Mouse (Mus musculus) kidney, adult 8-10 months (tissue): ENCODE results near the gene Rad51b.

Source experiments
- DNase-seq, 2 experiments: peaks; one replicate each; pipeline ENCODE4 v3.0.0; 2022

The Rad51b gene

GRCm38 (mm10) chr12:79623308-79623707, 326.2 kb downstream of the Rad51b start:
- DNase-seq: no peak

- DNase-seq: peak; percentile 26 to 44
These were observed 328.8 kb downstream of the Rad51b start for GRCm38 (mm10) chr12:79625699-79626554.

GRCm38 (mm10) chr12:79626555-79627080, 329.5 kb downstream of the Rad51b start:
- no peak for DNase-seq

- DNase-seq: no peak
These were observed 330.5 kb downstream of the Rad51b start for GRCm38 (mm10) chr12:79627351-79628120.

GRCm38 (mm10) chr12:79628121-79628774, 331.2 kb downstream of the Rad51b start:
- DNase-seq: no peak

- no peak for DNase-seq
These were observed 333.1 kb downstream of the Rad51b start for GRCm38 (mm10) chr12:79629945-79630850.

- DNase-seq: no peak
These were observed 336.5 kb downstream of the Rad51b start for GRCm38 (mm10) chr12:79633458-79634106.

- DNase-seq: peak; percentile 32
These were observed 344.6 kb downstream of the Rad51b start for GRCm38 (mm10) chr12:79641570-79642285.

GRCm38 (mm10) chr12:79642715-79643114, 345.6 kb downstream of the Rad51b start:
- no peak for DNase-seq

- no peak for DNase-seq
These were observed 348.6 kb downstream of the Rad51b start for GRCm38 (mm10) chr12:79645656-79646055.

GRCm38 (mm10) chr12:79646646-79647164, 349.6 kb downstream of the Rad51b start:
- DNase-seq: no peak

- DNase-seq: no peak
These were observed 350.3 kb downstream of the Rad51b start for GRCm38 (mm10) chr12:79647382-79647781.

- no peak for DNase-seq
These were observed 350.9 kb downstream of the Rad51b start for GRCm38 (mm10) chr12:79647976-79648375.

GRCm38 (mm10) chr12:79648812-79649700, 352.0 kb downstream of the Rad51b start:
- DNase-seq: peak; percentile 35 to 54

GRCm38 (mm10) chr12:79649796-79650195, 352.7 kb downstream of the Rad51b start:
- DNase-seq: no peak

- DNase-seq: no peak
These were observed 358.1 kb downstream of the Rad51b start for GRCm38 (mm10) chr12:79655138-79655537.

- no peak for DNase-seq
These were observed 361.8 kb downstream of the Rad51b start for GRCm38 (mm10) chr12:79658861-79659260.

- no peak for DNase-seq
These were observed 364.2 kb downstream of the Rad51b start for GRCm38 (mm10) chr12:79661270-79661669.

GRCm38 (mm10) chr12:79663131-79663892, 366.2 kb downstream of the Rad51b start:
- DNase-seq: peak in 1 of 2 experiments; percentile 35
